Mouse (Mus musculus): ENCODE measurements around the gene Frem1. TPM values are rescaled to one million over a fixed set of nuclear protein-coding genes. Genes with fewer than 3 reads are reported as not detected.

Gene Frem1
- total RNA-seq, 2 experiments from 2014 or later = 4.0 to 4.2 TPM

DNA sequence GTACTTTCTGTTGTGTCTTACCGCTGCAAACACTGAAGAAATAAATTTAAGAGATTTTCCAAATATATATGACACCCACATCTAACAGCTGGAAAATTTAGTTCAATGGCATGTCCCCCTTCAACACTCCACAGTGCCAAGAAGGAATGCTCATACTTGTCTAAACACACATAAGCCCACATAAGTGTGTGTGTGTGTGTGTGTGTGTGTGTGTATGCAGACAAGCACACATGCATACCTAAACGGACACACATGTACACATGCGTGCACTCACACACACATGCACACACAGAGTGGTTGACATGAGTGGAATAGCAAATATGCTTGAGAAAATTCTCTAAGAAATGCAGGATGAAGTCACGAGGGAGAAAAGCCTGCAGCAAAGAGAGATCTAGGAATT lies 179.6 kb downstream of the Frem1 start:
- DNase-seq = no peak

DNA sequence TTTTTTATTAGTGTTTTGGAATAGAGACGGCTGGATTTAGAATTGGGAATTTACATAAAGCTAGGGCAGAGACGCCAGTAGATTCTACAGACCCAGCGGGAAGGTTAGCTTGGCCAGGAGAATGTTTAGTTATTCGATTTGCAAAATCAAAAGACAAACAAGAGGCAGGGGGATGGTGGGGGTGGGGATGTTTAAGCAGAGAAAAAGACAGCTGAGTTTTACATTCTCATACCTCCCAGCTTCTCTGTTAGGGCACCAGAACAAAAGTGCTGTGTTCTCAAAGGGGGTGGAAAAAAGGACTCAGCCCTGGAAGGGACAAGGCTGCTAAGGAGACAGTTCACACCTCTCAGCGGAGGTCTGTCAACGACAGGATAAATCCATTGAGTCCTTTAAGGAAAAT lies 180.0 kb downstream of the Frem1 start:
- DNase-seq = no peak

DNA sequence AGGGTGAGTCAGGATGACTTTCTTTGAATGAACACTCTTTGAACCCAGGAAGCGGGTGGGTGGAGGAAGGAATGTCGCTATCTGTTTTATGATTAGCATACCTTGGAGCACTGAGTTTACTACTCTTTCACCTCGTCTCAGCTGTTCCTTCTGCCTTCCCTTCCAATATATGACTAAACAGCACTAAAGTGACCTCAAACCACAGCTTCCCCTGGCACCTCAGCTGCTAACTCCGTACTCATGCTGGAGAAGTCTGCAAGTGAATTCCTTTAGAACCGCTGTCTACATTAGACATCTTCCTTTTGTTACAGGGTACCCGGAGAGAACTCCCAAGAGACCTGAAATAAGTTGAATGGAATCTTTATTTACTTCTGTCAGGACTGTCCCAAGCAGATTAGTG lies 181.2 kb downstream of the Frem1 start:
- no peak for DNase-seq

GRCm38 (mm10) chr4:82867731-82868445 lies 184.3 kb downstream of the Frem1 start:
- no peak for DNase-seq

DNA sequence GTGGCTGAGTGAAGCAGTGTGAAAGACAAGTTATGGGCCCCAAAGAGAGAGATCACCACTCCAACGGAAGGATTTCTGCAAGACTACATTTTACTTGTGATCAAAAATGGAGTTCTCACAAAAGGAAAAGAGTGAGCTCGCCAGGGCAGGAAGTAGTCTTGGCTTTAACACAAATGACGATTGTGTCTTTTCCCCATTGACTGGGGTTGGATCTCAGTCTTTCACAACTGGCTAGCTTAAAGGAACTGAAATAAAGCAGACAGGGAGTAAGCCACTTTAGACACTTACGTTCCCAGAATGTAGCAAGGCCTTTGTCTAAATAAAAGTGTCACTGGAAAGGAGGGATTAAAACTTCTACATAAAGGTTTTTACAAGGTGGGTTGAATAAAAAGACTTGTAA lies 185.0 kb downstream of the Frem1 start:
- DNase-seq = no peak

DNA sequence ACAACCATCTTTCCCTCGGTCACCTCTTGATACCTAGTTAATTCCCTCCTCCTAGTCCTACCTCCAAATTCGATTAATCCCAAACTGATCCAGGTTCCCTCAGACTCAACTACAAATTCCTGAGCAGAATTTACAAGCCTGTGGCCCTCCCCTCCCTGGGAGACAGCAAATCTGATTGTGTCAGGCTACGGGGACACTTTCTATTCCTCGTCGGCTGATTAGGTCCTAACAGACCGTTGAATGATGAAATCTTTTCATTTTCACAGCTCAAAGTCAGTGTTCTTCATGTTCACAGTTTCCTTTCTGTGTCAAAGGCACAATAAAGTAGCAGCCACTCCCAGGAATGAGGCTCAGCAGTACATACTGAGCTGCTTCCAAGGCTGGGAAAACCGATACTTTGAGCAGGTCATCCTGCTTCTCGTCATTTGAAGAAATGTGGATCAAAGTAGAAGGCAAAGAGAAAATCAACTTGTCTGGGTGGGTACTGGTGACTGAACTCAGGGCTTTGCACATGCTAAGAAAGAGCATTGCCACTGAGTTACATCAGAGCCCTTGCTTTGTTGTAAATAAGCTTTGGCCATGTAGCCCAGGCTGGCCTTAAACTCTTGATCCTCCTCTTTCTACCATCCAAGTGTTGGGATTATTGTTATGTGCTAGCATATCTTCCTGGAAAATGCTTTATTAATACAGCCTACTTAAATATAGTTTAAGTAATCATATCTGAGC lies 187.0 kb downstream of the Frem1 start:
- no peak for DNase-seq

GRCm38 (mm10) chr4:82863316-82863715 lies 188.8 kb downstream of the Frem1 start:
- no peak for DNase-seq

DNA sequence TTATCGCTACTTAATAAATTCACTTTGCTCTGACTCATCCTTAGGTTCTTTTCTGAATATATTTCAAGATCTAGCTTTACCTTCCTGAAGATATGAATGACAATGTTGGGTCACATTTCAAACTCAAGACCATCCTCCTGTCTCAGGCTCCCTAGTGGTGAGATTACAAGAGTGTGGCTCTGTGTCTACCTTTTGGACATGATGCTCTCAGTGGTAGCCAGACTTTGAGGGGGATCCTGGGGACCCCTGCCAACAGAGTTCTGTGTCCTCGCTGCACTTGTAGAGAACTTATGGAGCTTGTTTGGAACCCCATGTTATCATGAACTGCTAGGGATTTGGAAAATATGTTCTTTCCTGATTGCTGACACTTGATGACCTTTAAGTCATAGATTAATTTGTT lies 190.7 kb downstream of the Frem1 start:
- DNase-seq = no peak

GRCm38 (mm10) chr4:82860566-82860965 lies 191.6 kb downstream of the Frem1 start:
- DNase-seq = no peak

- DNase-seq = peak; percentile 80
Measured at GRCm38 (mm10) chr4:82859131-82860125, 192.7 kb downstream of the Frem1 start, which contains the start of gene Zdhhc21. Gene Zdhhc21 (minus strand): TSS chr4:82859958.

GRCm38 (mm10) chr4:82858431-82859010 lies 193.6 kb downstream of the Frem1 start:
- no peak for DNase-seq

GRCm38 (mm10) chr4:82856986-82857385 lies 195.2 kb downstream of the Frem1 start:
- no peak for DNase-seq

GRCm38 (mm10) chr4:82853809-82854208 lies 198.3 kb downstream of the Frem1 start:
- no peak for DNase-seq

DNA sequence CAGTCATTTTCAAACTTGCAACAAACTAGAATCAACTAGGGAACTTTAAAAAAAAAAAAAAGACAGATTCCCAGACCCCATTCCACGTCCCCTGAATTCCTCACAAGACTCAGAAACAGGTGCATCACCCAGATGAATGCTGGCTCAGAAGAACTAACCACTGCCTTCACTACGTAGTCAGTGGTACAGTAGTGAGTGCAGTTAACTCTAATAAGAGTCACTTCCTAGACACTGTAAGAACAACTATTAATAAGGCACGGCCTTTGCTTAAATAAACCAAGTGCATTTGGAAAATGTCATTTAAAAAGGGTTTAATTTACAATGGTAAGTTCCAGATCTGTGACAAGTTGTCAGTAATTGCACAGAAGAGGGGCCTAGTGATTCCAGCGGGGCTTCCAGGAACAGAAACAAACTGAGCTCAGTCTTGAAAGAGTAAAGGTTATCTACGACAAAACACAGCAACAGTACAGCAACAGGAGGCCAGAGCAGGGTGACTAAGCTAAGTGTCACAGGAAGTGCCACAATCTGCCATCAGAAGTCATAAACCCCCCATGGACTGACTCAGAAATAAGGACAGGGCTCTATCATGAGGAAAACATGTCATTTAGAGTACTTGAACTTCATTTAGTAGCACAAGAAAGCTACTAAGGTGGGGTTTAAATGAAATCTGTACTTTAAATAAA lies 203.4 kb downstream of the Frem1 start:
- no peak for DNase-seq

Other genes with a start within 250 kb of the Frem1 start
- gene Zdhhc21, start 192.4 kb downstream of the Frem1 start, total RNA-seq (2021) = 10 to 100 TPM; 11.3 to 12.4 TPM
- gene Cer1, start 167.2 kb downstream of the Frem1 start, total RNA-seq (2021) = not detected